Mouse (Mus musculus) thymus, postnatal 14 days (tissue): ENCODE results near the gene Atp8a2.

Experiments used
- DNase-seq: peaks from one replicate; pipeline ENCODE4 v3.0.0; 2021

Gene Atp8a2

DNA sequence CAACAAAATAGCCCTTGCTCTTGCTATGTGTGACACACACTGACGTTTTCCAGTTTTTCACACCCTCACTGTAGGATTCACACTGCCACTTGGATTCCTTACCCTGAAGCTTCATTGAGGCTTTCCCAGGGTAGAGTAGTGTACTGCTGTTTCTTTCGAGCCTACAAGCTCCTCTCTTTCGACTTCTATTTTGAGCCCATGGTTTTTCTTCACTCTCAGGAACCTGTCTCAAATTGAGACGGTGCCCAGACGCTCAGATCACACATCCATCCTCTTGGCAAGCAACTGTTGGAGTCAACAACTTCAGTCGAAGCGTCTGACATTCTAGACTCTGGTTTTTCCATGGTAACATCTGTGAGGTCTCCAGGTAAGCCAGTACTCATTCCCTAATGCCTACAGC, at the start of gene Atp8a2:
Atp8a2 (minus strand) TSS at position 296 of the 400 bp plus-strand sequence.
- no peak for DNase-seq

- DNase-seq: no peak
These were observed 41.6 kb upstream of the Atp8a2 start for GRCm38 (mm10) chr14:60238551-60238950.

GRCm38 (mm10) chr14:60219886-60220285, 22.9 kb upstream of the Atp8a2 start:
- no peak for DNase-seq

GRCm38 (mm10) chr14:60217616-60218015, 20.6 kb upstream of the Atp8a2 start:
- no peak for DNase-seq

- DNase-seq: no peak
These were observed 19.1 kb upstream of the Atp8a2 start for GRCm38 (mm10) chr14:60216125-60216524.

GRCm38 (mm10) chr14:60215000-60215399, 18.0 kb upstream of the Atp8a2 start:
- no peak for DNase-seq

- DNase-seq: no peak
These were observed 17.1 kb upstream of the Atp8a2 start for GRCm38 (mm10) chr14:60214040-60214439.

DNA sequence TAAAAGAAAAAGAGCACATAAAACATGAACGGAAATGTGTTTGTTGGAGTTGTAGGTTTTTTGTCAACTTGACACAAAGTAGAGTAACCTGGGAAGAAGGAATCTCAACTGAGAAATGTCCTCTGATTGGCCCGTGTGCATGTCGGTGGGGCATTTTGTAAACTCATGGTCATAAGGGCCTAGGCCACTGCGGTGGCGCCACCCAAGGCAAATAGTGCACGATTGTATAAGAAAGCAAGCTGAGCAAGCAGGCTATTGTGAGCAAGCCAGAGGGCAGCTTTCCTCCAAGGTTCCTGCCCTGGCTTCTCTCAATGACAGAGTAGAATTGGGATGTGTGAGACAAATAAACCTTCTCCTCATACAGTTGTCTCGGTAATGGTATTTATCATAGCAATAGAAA, 12.2 kb upstream of the Atp8a2 start:
- DNase-seq: no peak

DNA sequence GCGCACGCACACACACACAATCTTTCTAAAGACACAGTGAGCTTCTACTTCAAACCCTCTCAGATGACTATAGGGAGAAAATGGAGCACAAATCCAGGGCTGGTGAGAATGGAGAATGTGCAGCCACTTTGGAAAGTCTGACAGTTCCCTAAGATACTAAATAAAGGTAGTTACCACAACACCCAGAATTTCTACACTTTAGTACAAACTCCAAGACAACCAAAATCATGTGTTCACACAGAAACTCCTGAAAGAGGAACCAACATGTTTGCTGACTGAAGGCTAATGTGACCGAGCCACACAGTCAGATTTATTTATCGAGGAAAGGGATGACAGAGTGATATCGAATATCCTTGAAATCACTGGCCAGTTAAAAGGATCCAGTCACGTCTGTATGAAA, 8.0 kb upstream of the Atp8a2 start:
- DNase-seq: no peak

GRCm38 (mm10) chr14:60195999-60196398, 980 bp downstream of the Atp8a2 start:
- DNase-seq: no peak

GRCm38 (mm10) chr14:60194606-60195005, 2.4 kb downstream of the Atp8a2 start:
- DNase-seq: no peak

DNA sequence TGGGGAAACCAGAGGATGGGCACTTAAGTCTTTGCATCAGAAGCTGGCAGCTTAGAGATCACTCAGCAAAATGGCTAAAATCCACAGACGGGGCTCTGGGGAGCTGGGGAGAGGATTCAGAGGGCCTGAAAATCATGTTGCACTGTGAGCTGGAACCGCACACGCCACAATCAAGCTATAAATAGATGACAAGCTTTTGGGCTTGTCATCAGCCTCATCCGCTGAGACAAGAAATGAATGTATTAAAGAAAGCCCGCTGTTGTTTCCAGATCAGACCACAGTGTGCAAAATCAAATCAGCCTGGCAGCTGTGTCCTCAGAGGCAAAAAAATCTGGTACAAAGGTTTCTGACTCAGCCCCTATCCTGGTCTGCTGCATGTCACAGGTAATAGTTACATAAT, 7.2 kb downstream of the Atp8a2 start:
- DNase-seq: no peak

DNA sequence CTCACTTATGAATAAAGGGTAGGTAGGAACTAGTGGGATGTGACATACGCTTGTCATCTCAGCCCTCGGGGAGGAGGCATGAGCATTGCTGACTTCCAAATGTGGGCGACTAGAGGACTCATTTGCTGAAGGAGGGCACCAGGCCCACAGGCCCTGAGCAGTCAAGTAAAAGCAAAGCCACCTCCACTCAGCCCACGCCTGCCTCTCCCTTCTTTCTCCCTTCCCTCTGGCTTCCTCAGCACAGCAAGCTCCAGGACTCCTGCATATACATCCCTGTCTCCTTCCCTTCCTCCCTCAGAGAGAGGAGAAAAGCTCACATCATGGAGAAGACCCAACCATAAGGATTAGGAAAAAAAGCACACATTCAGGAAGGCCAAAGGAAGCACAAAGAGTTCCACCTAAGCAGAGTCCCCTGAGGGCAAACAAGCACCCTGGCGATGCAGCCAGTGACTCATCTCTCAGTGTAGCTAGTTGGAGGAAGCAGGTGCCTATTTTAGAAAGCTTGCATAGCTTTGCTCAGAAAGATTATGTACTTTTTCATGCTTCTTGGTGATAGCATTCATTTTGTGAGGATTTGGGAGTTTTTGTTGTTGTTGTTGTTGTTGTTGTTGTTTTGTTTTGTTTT, 8.7 kb downstream of the Atp8a2 start:
- DNase-seq: no peak

DNA sequence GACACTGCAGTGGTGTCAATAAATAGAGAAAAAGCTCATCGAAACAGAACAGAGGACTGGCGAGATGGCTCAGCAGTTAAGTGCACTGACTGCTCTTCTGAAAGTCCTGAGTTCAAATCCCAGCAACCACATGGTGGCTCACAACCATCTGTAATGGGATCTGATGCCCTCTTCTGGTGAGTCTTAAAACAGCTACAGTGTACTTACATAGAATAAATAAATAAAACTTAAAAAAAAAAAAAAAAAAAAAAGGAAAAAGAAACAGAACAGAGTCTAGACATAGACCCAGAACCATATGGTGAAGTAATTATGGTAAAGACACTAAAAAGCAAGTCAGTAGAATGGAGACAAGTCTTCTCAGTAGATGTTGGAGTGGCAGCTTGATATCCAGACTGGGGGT, 15.7 kb downstream of the Atp8a2 start:
- no peak for DNase-seq

DNA sequence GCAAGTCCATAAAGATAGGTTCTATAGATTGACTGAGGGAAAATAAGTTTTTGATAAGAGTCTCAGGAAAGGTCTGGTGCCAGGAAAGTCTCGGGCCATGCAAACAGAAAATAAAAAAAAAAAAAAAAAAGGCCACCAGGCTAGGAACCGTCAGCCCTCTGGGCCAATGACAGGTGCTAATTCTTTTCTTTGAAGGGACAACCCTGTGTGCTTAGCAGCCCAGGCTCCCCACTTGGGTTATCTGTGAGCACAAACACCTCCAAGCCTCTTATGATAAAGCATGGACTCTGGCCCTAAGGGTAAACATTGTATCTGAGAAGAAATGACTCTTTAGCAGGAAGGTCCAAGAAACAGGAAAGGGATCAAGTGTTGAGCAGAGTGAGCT, 18.4 kb downstream of the Atp8a2 start:
- DNase-seq: no peak

- DNase-seq: peak; percentile 17
These were observed 19.1 kb downstream of the Atp8a2 start for GRCm38 (mm10) chr14:60177614-60178570.

GRCm38 (mm10) chr14:60176891-60177613, 19.9 kb downstream of the Atp8a2 start:
- DNase-seq: peak; percentile 12

DNA sequence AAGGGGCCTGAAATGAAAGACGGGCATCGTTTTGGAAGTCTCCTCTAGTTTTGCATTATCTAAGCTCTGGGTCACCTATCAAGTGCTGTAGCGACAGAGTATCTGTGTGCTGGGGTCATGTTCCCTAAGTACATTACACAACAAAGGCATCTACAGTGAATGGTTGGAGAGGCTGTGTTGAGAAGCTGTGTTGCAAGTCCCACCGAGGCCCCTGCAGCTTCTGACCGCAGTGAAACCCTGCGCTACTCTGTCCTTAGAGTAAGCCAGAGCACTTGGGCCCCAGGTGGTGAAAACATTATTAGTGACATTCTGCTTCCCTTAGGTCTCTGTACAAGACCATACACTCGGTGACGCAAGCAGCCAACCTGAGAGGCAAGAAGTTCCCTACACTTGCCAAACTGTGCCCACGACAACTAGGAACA, 20.5 kb downstream of the Atp8a2 start:
- DNase-seq: peak; percentile 3

GRCm38 (mm10) chr14:60172286-60173055, 24.5 kb downstream of the Atp8a2 start:
- DNase-seq: no peak

DNA sequence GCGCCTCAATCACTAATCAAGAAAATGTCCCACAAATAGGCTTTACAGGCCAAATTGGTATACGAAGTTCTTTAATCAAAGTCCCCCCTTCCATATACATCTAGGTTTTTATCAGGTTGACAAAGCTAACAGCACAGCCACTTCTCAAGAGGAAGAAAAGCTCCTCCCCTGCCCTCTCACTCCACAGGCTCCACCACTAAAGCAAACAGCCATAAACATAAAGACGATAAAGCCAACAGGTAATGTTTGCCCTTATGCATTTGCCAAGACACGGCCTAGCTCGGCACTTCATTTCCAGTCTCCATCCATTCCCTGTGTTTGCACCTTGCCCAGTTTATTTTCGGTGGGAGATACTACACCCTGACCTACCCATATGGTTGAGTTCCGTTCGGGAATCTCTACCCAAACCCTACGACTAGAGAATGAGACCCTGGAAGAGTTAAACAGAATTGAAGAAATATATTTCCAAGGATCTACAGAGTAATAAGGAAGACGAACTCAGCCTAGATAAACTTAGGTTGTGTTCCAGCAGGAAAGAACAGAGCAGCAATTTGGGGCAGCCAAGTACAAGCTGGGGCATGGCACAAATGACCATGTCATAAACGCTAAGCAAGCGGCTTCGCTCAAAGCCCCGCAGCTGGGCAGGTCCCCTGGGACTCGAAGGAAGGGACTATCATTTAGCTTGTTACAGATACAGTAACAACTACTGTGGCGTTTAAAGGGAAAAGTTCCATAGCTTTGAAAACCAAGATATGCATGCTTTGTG, 26.0 kb downstream of the Atp8a2 start:
- no peak for DNase-seq

GRCm38 (mm10) chr14:60163367-60163766, 33.6 kb downstream of the Atp8a2 start:
- no peak for DNase-seq

GRCm38 (mm10) chr14:60152373-60152772, 44.6 kb downstream of the Atp8a2 start:
- DNase-seq: no peak
